Mouse (Mus musculus) heart, adult 2 months (tissue): ENCODE results near the gene Polr3gl.

ENCODE experiments used
- CTCF ChIP-seq: fragments of 200-600 bp; IDR thresholded peaks from 2 replicates; pipeline ENCODE4 v1.8.1; 2022; ENCODE audit warnings: antibody characterized with exemption, mild to moderate bottlenecking, moderate library complexity
- POLR2A ChIP-seq: fragments of 200-500 bp; IDR thresholded peaks from 2 replicates; pipeline ENCODE4 v1.6.1; 2011; ENCODE audit warnings: mild to moderate bottlenecking, low read depth, low read length, control low read depth; ENCODE audit not compliant: insufficient read depth

DNA sequence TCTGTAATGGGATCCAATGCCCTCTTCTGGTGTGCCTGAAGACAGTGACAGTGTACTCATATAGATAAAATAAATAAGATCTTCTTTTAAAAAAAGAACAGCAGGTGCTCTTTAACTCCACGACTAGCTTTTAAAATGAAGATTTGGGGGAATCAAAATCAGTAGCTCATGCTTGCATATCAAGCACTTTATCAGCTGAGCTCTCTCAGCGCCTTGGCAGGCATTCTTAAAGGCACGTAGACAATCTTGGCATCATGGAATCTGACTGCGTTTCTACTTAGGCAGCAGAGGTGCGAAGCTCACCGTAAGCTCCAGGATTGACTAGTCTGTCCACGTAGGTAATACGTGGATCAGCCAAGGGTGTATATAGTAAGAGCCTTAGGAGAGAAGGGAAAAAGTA is 51.4 kb downstream of the Polr3gl start:
- no peak for TF ChIP-seq CTCF
- no peak for TF ChIP-seq POLR2A
